Mouse (Mus musculus): ENCODE results near the gene Olfr1214. TPM values are rescaled to one million over a fixed set of nuclear protein-coding genes. Genes with fewer than 3 reads are reported as not detected.

The Olfr1214 gene
- not detected in 2 replicates for polyA plus RNA-seq (2012)

DNA sequence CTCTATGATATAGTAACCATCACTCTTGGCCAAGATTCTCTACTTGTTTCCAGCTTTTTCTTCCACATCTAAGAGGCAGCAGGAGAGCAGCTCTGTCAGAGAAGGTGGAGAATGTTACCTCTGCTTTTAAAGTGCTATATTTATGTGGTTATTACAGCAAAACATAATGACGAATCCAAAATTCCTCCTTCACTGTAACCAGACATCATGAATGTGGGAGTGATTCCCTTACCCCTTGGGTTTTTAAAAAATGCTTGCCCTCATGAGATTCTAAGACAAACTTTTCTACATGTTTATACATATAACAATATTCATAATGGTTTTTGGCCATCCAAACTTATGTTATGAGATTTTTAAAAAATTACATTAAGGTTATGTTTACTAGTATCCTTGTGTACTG, at the start of gene Olfr1214:
Gene Olfr1214 (minus strand): TSS at position 101 of the 400 bp plus-strand sequence.
- no peak for TF ChIP-seq GATA1 (IDR thresholded peaks at IDR 0.05; ENCODE audit: low read length)

DNA sequence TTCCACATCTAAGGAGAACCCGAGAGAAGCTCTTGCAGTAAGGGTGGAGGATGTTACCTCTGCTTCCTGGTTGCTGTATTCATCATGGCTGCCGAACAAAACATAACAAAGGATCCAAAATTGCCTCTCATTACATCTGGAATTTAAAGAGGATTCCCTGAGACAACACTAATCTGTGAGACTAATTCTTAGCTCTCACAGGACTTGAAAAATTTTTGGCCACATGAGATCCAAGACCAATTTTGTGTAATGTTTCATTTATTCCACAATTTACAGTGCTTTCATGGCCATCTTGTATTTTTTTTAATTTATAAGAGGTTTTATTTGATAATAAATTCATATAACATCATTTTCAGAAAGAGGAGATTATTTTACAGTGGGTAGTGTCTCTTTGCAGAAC, 39.5 kb upstream of the Olfr1214 start, which contains the start of gene Olfr1217:
Gene Olfr1217 (minus strand): TSS at position 101 of the 400 bp plus-strand sequence.
- no peak for TF ChIP-seq GATA1 (IDR thresholded peaks at IDR 0.05; ENCODE audit: low read length)

DNA sequence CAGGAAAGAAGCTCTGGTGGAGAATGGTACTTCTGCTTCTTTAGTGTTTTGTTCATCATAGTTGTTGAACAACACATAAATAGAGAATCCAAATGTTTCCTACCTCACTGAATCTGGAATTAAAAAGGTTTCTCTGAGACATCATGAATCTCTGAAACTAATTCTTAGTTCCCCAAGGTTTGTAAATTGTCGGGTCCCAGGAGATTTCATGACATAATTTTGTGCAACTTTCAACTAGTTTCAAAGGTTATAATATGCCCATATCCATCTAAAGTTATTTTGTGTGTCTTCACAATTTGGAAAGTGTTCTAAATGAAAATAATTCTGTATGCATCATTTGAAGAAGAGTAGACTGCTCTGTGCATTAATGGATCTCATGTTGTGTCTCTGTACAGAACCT, 25.8 kb upstream of the Olfr1214 start, which contains the start of gene Olfr1216:
Gene Olfr1216 (minus strand): TSS at position 101 of the 400 bp plus-strand sequence.
- TF ChIP-seq GATA1 (IDR thresholded peaks at IDR 0.05; ENCODE audit: low read length) = no peak

DNA sequence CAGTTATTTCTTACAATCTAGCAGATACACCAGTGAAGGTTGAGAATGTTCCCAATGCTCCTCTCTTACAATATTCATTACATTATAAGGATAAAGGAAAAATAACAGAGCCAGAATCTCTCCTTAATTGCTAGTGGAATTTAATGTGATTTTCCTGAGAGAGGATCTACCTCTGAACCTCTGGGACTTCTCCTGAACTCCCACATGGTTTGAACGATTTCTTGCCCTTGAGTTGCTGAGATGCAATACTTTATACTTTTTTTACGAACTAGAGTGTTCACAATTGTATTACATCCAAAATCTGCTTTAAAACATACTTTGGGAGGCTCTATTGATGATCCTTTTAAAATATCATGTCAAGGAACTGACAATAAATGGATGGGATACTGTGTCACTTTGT, 14.4 kb upstream of the Olfr1214 start, which contains the start of gene Olfr1215:
Gene Olfr1215 (minus strand): TSS at position 101 of the 400 bp plus-strand sequence.
- TF ChIP-seq GATA1 (IDR thresholded peaks at IDR 0.05; ENCODE audit: low read length) = no peak

DNA sequence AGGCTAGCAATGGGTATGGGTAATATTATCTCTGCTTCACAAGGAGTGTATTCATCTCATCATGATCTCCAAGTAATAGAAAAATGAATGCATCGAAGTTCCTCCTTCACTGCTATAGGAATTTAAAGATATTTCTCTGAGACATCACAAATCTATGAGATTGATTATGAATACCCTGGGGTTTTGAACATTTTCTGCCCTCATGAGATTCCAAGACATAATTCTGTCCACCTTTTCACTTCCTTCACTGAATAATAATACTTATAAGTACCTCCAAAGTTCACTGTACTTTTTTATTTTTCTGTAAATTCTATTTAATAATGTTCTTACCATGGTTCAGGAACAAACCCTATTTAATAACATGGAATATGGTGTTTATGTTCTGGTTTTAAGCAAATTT, 12.3 kb downstream of the Olfr1214 start, which contains the start of gene Gm13762:
Gene Gm13762 (minus strand): TSS at position 101 of the 400 bp plus-strand sequence.
- TF ChIP-seq GATA1 (IDR thresholded peaks at IDR 0.05; ENCODE audit: low read length) = no peak

DNA sequence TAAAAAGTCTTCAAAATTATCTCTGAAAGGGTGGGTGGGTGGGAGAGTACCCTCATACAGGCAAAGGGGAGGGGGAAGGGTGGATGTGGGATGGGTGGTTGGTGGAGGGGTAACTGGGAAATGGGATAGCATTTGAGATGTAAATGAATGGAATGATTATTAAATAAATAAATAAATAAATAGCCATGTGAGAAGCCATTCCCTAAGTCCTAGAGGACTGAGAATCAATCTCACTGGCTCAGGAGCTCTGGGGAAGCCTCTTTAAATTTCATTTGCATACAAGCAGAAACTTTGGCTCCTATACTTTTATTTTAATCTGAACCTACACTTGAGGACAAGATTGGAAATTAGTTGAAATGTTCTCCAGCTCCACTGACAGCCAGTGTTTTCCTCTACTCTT, 38.8 kb downstream of the Olfr1214 start, which contains the start of gene Olfr1212:
Gene Olfr1212 (plus strand): TSS at position 301 of the 400 bp plus-strand sequence.
- no peak for TF ChIP-seq GATA1 (IDR thresholded peaks at IDR 0.05; ENCODE audit: low read length)

DNA sequence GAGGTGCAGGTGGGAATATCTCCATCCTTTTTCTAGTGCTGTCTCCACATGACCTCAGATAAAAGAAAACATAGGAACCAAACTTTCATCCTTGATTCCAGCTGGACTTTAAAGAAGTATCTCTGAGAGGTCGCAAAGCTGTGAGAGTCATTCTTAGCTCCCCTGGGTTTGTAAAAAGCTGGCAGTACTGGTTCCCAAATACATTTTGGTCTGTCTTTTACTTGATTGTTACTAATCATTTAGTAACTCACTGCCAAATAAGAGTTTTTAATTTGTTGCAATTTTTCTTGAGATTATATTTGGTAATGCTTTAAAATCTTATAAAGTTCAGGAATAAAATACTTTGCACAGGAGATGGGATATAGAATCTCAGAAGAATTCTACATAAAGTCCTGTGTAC, 54.4 kb downstream of the Olfr1214 start, which contains the start of gene Olfr1211:
Gene Olfr1211 (minus strand): TSS at position 101 of the 400 bp plus-strand sequence.
- no peak for TF ChIP-seq GATA1 (IDR thresholded peaks at IDR 0.05; ENCODE audit: low read length)

Other genes with a start within 250 kb of the Olfr1214 start
- not detected in 2 replicates for gene Olfr1198, start 241.3 kb downstream of the Olfr1214 start, polyA plus RNA-seq (2012)
- gene Olfr1199, start 232.2 kb downstream of the Olfr1214 start, polyA plus RNA-seq (2012) = not detected in 2 replicates
- not detected in 2 replicates for gene Olfr1200, start 222.2 kb downstream of the Olfr1214 start, polyA plus RNA-seq (2012)
- gene Olfr1201, start 199.6 kb downstream of the Olfr1214 start, polyA plus RNA-seq (2012) = not detected in 2 replicates
- gene Olfr1202, start 178.2 kb downstream of the Olfr1214 start, polyA plus RNA-seq (2012) = not detected in 2 replicates
- gene Olfr1205, start 162.9 kb downstream of the Olfr1214 start, polyA plus RNA-seq (2012) = not detected in 2 replicates
- gene Olfr1204, start 143.4 kb downstream of the Olfr1214 start, polyA plus RNA-seq (2012) = not detected in 2 replicates
- not detected in 2 replicates for gene Olfr1206, start 129.4 kb downstream of the Olfr1214 start, polyA plus RNA-seq (2012)
- gene Olfr1208, start 90.3 kb downstream of the Olfr1214 start, polyA plus RNA-seq (2012) = not detected in 2 replicates
- not detected in 2 replicates for gene Olfr1209, start 77.5 kb downstream of the Olfr1214 start, polyA plus RNA-seq (2012)
- gene Olfr1211, start 54.5 kb downstream of the Olfr1214 start, polyA plus RNA-seq (2012) = not detected in 2 replicates
- gene Olfr1212, start 38.7 kb downstream of the Olfr1214 start, polyA plus RNA-seq (2012) = not detected in 2 replicates
- not detected in 2 replicates for gene Gm13762, start 12.4 kb downstream of the Olfr1214 start, polyA plus RNA-seq (2012)
- not detected in 2 replicates for gene Olfr1215, start 14.3 kb upstream of the Olfr1214 start, polyA plus RNA-seq (2012)
- not detected in 2 replicates for gene Olfr1216, start 25.7 kb upstream of the Olfr1214 start, polyA plus RNA-seq (2012)
- not detected in 2 replicates for gene Olfr1217, start 39.4 kb upstream of the Olfr1214 start, polyA plus RNA-seq (2012)
- not detected in 2 replicates for gene Olfr1218, start 68.5 kb upstream of the Olfr1214 start, polyA plus RNA-seq (2012)
- gene Olfr1219, start 90.9 kb upstream of the Olfr1214 start, polyA plus RNA-seq (2012) = not detected in 2 replicates
- not detected in 2 replicates for gene Olfr1220, start 114.2 kb upstream of the Olfr1214 start, polyA plus RNA-seq (2012)
- gene Olfr1221, start 124.6 kb upstream of the Olfr1214 start, polyA plus RNA-seq (2012) = not detected in 2 replicates
- gene Olfr1222, start 140.4 kb upstream of the Olfr1214 start, polyA plus RNA-seq (2012) = not detected in 2 replicates
- not detected in 2 replicates for gene Olfr1223, start 158.9 kb upstream of the Olfr1214 start, polyA plus RNA-seq (2012)
- gene Olfr1224-ps1, start 171.4 kb upstream of the Olfr1214 start, polyA plus RNA-seq (2012) = not detected in 2 replicates
- not detected in 2 replicates for gene Olfr1225, start 182.0 kb upstream of the Olfr1214 start, polyA plus RNA-seq (2012)
- gene Olfr1226, start 207.4 kb upstream of the Olfr1214 start, polyA plus RNA-seq (2012) = not detected in 2 replicates

All from G1E-ER4 (cell line).